Mouse (Mus musculus) left cerebral cortex, adult 18-20 months (tissue): ENCODE results near the gene Adam19. TPM values are rescaled to one million over a fixed set of nuclear protein-coding genes. Genes with fewer than 3 reads are reported as not detected.
A peak's percentile ranks its signal among the peaks of the same experiment; 100 is the strongest.

Experiments used
- DNase-seq, 2 experiments: peaks; one replicate each; pipeline ENCODE4 v3.0.0; 2021 to 2022; ENCODE audit warnings: low spot score in 2 of 2, mixed read lengths in 1 of 2
- total RNA-seq, 2 experiments: library from RNA; stranded (reverse); gene quantifications; 2 replicates each; pipeline ENCODE4 v1.2.3; 2021

Adam19 gene
- total RNA-seq, 2 experiments from 2014 or later: 12.8 to 16.1 TPM

GRCm38 (mm10) chr11:46073061-46073849 lies 17.5 kb downstream of the Adam19 start:
- no peak for DNase-seq

GRCm38 (mm10) chr11:46073850-46074688 lies 18.3 kb downstream of the Adam19 start:
- no peak for DNase-seq

DNA sequence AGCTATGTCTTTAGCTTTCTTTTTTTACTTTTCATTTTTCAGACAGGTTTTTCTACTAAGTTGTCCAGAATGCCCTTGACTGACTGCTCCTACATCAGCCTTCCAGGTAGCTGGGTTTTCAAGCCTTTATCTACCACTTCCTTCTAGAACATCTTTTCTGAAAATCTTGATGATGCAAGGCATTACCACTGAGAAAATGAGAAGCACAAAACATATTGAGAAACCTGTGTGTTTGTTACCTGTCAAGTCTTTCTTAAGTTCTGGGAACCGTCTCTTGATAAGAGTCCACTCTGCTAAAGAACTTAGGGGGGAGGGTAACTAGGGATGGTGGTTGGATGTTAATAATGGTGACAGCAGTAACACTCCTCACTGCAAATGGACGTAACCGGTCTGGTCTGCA lies 19.7 kb downstream of the Adam19 start:
- DNase-seq: no peak

- DNase-seq: no peak
These were observed 20.8 kb downstream of the Adam19 start for GRCm38 (mm10) chr11:46076442-46077158.

DNA sequence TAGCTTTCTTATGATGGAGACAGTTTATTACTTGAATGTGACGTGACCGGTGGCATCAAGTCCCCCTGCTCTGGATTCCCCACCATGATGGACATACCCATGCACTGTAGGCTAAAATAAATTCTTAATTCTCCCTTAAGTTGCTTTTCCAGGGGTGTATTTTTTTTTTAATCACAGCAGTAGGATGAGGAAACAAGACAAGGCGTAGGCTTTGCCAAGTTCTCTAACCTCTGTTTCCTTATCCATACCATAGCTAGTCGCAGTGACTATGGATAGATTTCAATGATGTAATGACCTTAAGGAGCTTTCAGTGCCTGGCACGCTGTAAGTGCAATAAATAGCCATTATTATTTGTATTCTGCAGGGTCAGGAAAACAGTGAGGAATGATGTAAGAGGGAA lies 21.5 kb downstream of the Adam19 start:
- no peak for DNase-seq

DNA sequence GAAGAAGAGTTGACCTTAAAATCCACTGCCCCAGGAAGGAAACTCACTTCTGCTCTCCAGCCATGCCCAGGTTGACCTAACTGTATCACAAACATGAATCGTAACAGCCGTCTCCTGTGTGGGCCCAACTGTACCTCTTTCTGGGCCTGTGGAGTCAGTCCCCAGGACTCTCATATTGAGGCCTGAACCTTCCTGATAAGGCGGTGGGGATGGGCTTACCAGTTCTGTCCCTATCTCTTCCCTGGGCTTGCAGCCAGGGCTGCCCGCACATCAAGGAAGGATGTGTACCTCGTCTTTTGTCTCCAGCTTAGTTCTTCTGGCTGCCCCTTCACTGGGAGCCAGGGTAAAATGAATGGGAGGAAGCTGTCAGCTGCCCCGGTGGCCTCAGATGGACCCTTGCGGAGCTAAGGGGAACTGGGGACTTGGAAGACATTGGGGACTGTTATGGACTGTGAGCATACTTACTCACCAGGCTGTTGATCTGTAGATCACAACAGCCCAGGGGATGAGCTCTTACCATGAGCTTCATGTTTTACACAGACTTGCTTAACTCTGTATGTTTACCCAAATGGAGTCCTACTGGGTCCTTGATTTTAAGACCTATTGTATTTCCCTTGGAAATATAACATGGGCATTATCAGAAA lies 22.1 kb downstream of the Adam19 start:
- DNase-seq: no peak

DNA sequence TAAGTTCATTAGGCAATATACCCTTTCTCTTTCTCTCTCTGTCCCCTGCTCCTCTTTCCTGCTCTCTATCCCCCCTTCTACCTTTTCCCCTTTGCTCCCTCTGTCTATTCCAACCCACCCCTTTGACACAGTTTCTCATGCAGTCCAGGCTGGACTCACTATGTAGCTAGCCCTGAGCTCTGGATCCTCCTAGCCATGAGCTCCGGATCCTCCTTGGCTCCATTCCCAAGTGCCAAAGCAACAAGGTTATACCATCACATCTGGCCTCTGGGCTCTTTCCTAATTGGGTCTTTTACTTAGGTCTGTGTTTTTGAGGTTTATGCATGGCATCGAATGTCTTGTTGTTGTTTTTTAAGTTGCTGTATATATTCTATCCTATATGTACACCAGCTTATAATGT lies 25.3 kb downstream of the Adam19 start:
- no peak for DNase-seq

DNA sequence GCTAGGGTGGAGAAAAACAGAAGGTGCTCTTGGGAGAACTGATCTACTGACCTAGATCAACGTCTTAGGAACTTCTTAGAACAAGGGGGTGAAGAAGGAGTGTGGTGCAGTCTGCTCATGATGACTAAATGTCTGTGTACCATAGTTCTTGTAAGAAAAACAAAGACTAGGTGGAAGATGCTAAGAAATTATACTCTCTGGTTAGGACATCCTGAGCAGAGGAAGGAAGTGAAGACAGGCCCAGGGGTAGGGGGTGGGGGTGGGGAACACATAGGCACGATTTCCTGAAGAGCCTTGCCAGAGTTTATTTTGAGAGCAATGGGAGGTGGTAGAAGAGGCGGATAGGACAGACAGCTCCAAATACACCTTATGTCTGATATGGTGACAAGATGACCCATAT lies 27.6 kb downstream of the Adam19 start:
- DNase-seq: no peak

- no peak for DNase-seq
These were observed 28.1 kb downstream of the Adam19 start for GRCm38 (mm10) chr11:46083835-46084444.

DNA sequence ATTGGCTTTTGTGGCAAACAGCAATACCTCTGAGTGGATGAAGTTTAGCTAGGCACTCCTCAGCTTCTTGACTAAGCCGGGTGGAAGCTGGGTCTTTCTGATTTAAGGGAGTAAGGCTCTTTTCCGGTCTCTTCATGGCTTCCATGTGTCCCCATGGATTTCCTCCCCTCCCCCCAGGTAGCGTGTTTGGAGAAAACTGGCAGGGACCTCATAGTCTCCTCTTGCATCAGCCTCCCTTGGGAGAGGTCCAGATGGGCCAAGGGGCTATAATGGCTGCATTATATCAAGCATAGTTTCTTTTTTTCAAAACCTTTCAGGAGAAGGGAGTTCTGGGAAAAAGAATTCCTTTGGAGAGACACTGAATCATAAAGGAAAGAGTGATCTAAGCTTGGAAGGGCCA lies 28.8 kb downstream of the Adam19 start:
- no peak for DNase-seq

GRCm38 (mm10) chr11:46085398-46086163 lies 29.8 kb downstream of the Adam19 start:
- DNase-seq: no peak

GRCm38 (mm10) chr11:46086446-46086845 lies 30.7 kb downstream of the Adam19 start:
- DNase-seq: no peak

- no peak for DNase-seq
These were observed 33.4 kb downstream of the Adam19 start for GRCm38 (mm10) chr11:46089081-46089713.

GRCm38 (mm10) chr11:46090036-46090725 lies 34.4 kb downstream of the Adam19 start:
- no peak for DNase-seq

- no peak for DNase-seq
These were observed 35.3 kb downstream of the Adam19 start for GRCm38 (mm10) chr11:46090951-46091667.

GRCm38 (mm10) chr11:46092121-46092520 lies 36.3 kb downstream of the Adam19 start:
- DNase-seq: peak; percentile 21 to 39

DNA sequence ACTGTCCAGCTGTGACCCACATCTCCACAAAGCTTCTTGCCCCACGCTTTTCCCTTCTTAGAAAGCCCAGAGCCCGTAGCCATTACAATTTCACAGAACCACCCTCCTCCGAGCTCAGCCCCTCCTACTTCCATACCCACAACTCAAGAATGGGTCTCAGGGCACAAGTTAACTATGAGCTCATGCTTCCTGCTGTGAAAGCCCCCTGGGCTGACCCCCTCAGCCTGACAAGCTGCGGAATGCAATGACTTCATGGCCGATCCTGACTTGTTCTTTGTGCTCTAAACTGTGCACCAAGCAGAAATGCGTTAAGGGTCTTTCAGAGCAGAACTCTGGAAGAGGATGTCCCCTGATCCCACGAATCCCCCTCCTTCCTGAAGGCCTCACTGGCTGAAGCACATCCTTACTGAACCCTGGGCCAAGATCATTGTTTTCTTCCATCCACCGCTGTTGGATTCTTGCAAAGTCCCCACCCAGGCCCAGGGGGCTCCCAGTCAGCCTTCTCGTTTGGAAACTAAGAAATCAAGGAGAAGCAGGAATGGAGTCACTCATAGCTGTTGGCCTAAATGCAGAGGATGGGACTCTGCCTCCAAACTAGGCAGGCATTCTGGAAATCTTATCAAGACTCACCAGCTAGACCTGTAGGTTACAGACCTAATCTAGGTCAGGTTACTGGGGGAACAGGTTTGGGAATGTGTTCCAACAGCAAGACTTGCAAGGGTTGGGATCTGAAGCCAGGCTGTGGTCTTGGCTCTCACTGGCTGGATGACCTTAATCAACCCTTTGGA lies 39.9 kb downstream of the Adam19 start:
- DNase-seq: no peak
